ENCODE assay signal across 12 mouse cellular contexts in genomic region chr6:120274887-120275286, GRCm38 (mm10). TPM values are rescaled to one million over a fixed set of nuclear protein-coding genes. Genes with fewer than 3 reads are reported as not detected.
A peak's percentile ranks its signal among the peaks of the same experiment; 100 is the strongest.
DNase-seq lines count a peak whose midpoint lies in the region; ATAC-seq and TF ChIP-seq lines count a peak whose summit lies in the region.
"Had no signal": no experiment of that assay in that cellular context is flagged by ENCODE, and none has a peak within 500 bp of the region (broad histone marks: within the 10 kb centered on the region; RNA-seq: fewer than 3 reads in every experiment).

No protein-coding gene starts in this region.

- no peak overlapping the region for H3K4me3 ChIP-seq in embryonic facial prominence, embryonic 15.5 days (replicated peaks)
- H3K4me3 ChIP-seq in heart, embryonic 10.5 days = peak overlapping the region; percentile 13; the same call in 1 of the 2 replicates
- no peak overlapping the region for H3K4me3 ChIP-seq in limb, embryonic 14.5 days (replicated peaks; ENCODE audit: low read length)
- H3K4me3 ChIP-seq in midbrain, embryonic 13.5 days (replicated peaks) = no peak overlapping the region
- H3K4me3 ChIP-seq: hindbrain, embryonic 15.5 days had no signal

- H3K27ac ChIP-seq in embryonic facial prominence, embryonic 15.5 days (replicated peaks) = peak overlapping the region; percentile 65; the same call in 1 of the 2 replicates
- peak overlapping the region; percentile 87 for H3K27ac ChIP-seq in heart, embryonic 10.5 days
- 0 out of 2 replicates have a peak overlapping the region, but pooled peaks have one; percentile 41 for H3K27ac ChIP-seq in limb, embryonic 14.5 days (replicated peaks; ENCODE audit: low read depth, low read length)
- no peak overlapping the region for H3K27ac ChIP-seq in midbrain, embryonic 13.5 days
- H3K27ac ChIP-seq: hindbrain, embryonic 15.5 days had no signal

- no peak overlapping the region for H3K4me2 ChIP-seq in embryonic facial prominence, embryonic 15.5 days (replicated peaks)
- H3K4me2 ChIP-seq in limb, embryonic 14.5 days (replicated peaks; ENCODE audit: low read depth, low read length, severe bottlenecking) = no peak overlapping the region
- H3K4me2 ChIP-seq in midbrain, embryonic 13.5 days (replicated peaks) = no peak overlapping the region
- H3K4me2 ChIP-seq: hindbrain, embryonic 15.5 days had no signal

- no peaks in the 10 kb centered on the region for H3K27me3 ChIP-seq in embryonic facial prominence, embryonic 15.5 days
- no peaks in the 10 kb centered on the region for H3K27me3 ChIP-seq in heart, embryonic 10.5 days (ENCODE audit: insufficient read depth, poor library complexity, severe bottlenecking)
- H3K27me3 ChIP-seq in limb, embryonic 14.5 days (ENCODE audit: control insufficient read depth, insufficient read depth, low read length) = no peaks in the 10 kb centered on the region
- no peaks in the 10 kb centered on the region for H3K27me3 ChIP-seq in midbrain, embryonic 13.5 days
- H3K27me3 ChIP-seq: hindbrain, embryonic 15.5 days had no signal

- ATAC-seq in embryonic facial prominence, embryonic 15.5 days (ENCODE audit: insufficient number of reproducible peaks, low FRiP score, low TSS enrichment, low read depth) = peak; percentile 86
- peak; percentile 69 for ATAC-seq in limb, embryonic 14.5 days (ENCODE audit: low FRiP score, low read depth)
- no peak for ATAC-seq in midbrain, embryonic 13.5 days

- no peaks in the 10 kb centered on the region; the same call in 1 of the 2 replicates for H3K4me1 ChIP-seq in embryonic facial prominence, embryonic 15.5 days
- peaks cover 44% of the 10 kb centered on the region for H3K4me1 ChIP-seq in heart, embryonic 10.5 days
- no peaks in the 10 kb centered on the region for H3K4me1 ChIP-seq in limb, embryonic 14.5 days (ENCODE audit: control insufficient read depth, insufficient read depth, low read length)
- H3K4me1 ChIP-seq in midbrain, embryonic 13.5 days (replicated peaks) = no peaks in the 10 kb centered on the region
- H3K4me1 ChIP-seq: hindbrain, embryonic 15.5 days had no signal

- no peak for TF ChIP-seq POLR2A in limb, embryonic 14.5 days (IDR thresholded peaks at IDR 0.05; ENCODE audit: borderline replicate concordance, extremely low read depth, insufficient read depth, insufficient read length)

- H3K9me3 ChIP-seq in embryonic facial prominence, embryonic 15.5 days (replicated peaks) = no peaks in the 10 kb centered on the region
- no peaks in the 10 kb centered on the region for H3K9me3 ChIP-seq in heart, embryonic 10.5 days
- no peaks in the 10 kb centered on the region for H3K9me3 ChIP-seq in limb, embryonic 14.5 days (ENCODE audit: control insufficient read depth, low read length)
- H3K9me3 ChIP-seq in midbrain, embryonic 13.5 days = no peaks in the 10 kb centered on the region
- H3K9me3 ChIP-seq: hindbrain, embryonic 15.5 days had no signal

- no peak overlapping the region for H3K9ac ChIP-seq in embryonic facial prominence, embryonic 15.5 days
- no peak overlapping the region for H3K9ac ChIP-seq in limb, embryonic 14.5 days (ENCODE audit: low read depth, low read length, severe bottlenecking)
- no peak overlapping the region for H3K9ac ChIP-seq in midbrain, embryonic 13.5 days (replicated peaks)
- H3K9ac ChIP-seq: hindbrain, embryonic 15.5 days had no signal

- WGBS in embryonic facial prominence, embryonic 15.5 days = 25% methylated on average over 4 of the region's 4 CpGs
- 29% methylated on average over 4 of the region's 4 CpGs for WGBS in heart, embryonic 10.5 days
- WGBS in limb, embryonic 14.5 days = 51% methylated on average over 4 of the region's 4 CpGs
- WGBS in midbrain, embryonic 13.5 days = 70% methylated on average over 4 of the region's 4 CpGs

- no peaks in the 10 kb centered on the region for H3K36me3 ChIP-seq in embryonic facial prominence, embryonic 15.5 days
- H3K36me3 ChIP-seq in heart, embryonic 10.5 days = no peaks in the 10 kb centered on the region
- no peaks in the 10 kb centered on the region for H3K36me3 ChIP-seq in limb, embryonic 14.5 days (ENCODE audit: control insufficient read depth, insufficient read depth, low read length)
- H3K36me3 ChIP-seq in midbrain, embryonic 13.5 days = no peaks in the 10 kb centered on the region
- H3K36me3 ChIP-seq: hindbrain, embryonic 15.5 days had no signal

- DNase-seq in layer of hippocampus, postnatal 14 days (ENCODE audit: low spot score in 2 of 2) = peak; percentile 10 to 14
- DNase-seq in layer of hippocampus, postnatal 36 days = no peak
- peak; percentile 83 for DNase-seq in heart, embryonic 10.5 days (ENCODE audit: low spot score)
- DNase-seq in limb, embryonic 14.5 days (ENCODE audit: low spot score) = peak; percentile 27
- DNase-seq in embryo, embryonic 10 days (ENCODE audit: low spot score) = no peak
- DNase-seq in thymus, postnatal 10 days (ENCODE audit: low spot score in 2 of 2) = no peak
- DNase-seq: cerebellum, adult 11 months had no signal

RNA-seq across cellular contexts. Expression of gene D330020A13Rik, which starts 19.3 kb away (rescaled TPM):
- total RNA-seq in layer of hippocampus, postnatal 14 days (2021) = not detected
- not detected for total RNA-seq in layer of hippocampus, postnatal 36 days (2021)
- polyA plus RNA-seq in embryonic facial prominence, embryonic 15.5 days (2015; fragmentation: Nextera tagmentation; extraction: Ambion mirVana) = 1.1 and 1.5 TPM in 2 replicates
- polyA plus RNA-seq in heart, embryonic 10.5 days (2016; fragmentation: Nextera tagmentation; extraction: Ambion mirVana) = 0.27 TPM in 1 of 2 replicates, not detected in the other
- 0.55 and 0.90 TPM in 2 replicates for polyA plus RNA-seq in limb, embryonic 14.5 days (2012; rRNA removed)
- polyA plus RNA-seq in limb, embryonic 14.5 days (2014; fragmentation: Nextera tagmentation; extraction: Ambion mirVana) = 0.34 and 0.47 TPM in 2 replicates
- not detected in 2 replicates for polyA plus RNA-seq in midbrain, embryonic 13.5 days (2015; fragmentation: Nextera tagmentation; extraction: Ambion mirVana)
- total RNA-seq: layer of hippocampus, postnatal 10 days had no signal
- polyA plus RNA-seq: liver, embryonic 16.5 days had no signal

RNA-seq across cellular contexts. Expression of gene B4galnt3, which starts 19.5 kb away (rescaled TPM):
- total RNA-seq in layer of hippocampus, postnatal 14 days (2021) = under 1 TPM; 0.81 to 0.88 TPM
- total RNA-seq in layer of hippocampus, postnatal 36 days (2021) = under 1 TPM; 0.40 to 0.51 TPM
- polyA plus RNA-seq in embryonic facial prominence, embryonic 15.5 days (2015; fragmentation: Nextera tagmentation; extraction: Ambion mirVana) = 2.5 and 2.9 TPM in 2 replicates
- polyA plus RNA-seq in heart, embryonic 10.5 days (2016; fragmentation: Nextera tagmentation; extraction: Ambion mirVana) = 0.40 and 0.79 TPM in 2 replicates
- 3.7 and 4.3 TPM in 2 replicates for polyA plus RNA-seq in limb, embryonic 14.5 days (2012; rRNA removed)
- polyA plus RNA-seq in limb, embryonic 14.5 days (2014; fragmentation: Nextera tagmentation; extraction: Ambion mirVana) = 0.37 and 0.65 TPM in 2 replicates
- 0.06 and 0.09 TPM in 2 replicates for polyA plus RNA-seq in midbrain, embryonic 13.5 days (2015; fragmentation: Nextera tagmentation; extraction: Ambion mirVana)

Comparison
In these comparisons a context has a peak if more than half of its experiments do, and no peak if none do; other contexts are left out.
1. DNase-seq: peak in layer of hippocampus, postnatal 14 days (2 of 2), heart, embryonic 10.5 days (single experiment) and limb, embryonic 14.5 days (single experiment); none in layer of hippocampus, postnatal 36 days (0 of 2), embryo, embryonic 10 days (single experiment) and thymus, postnatal 10 days (0 of 2).